Mouse (Mus musculus): ENCODE data around the gene Dusp14. TPM values are rescaled to one million over a fixed set of nuclear protein-coding genes. Genes with fewer than 3 reads are reported as not detected.

Dusp14 gene
- polyA plus RNA-seq, 1 experiment = 1.8 TPM

GRCm38 (mm10) chr11:84101182-84101581 is 32.1 kb upstream of the Dusp14 start:
- peaks cover 5% of the 10 kb centered on the region for H3K36me3 ChIP-seq (ENCODE audit: control insufficient read depth, insufficient read depth, low read length)
- no peaks in the 10 kb centered on the region for H3K4me1 ChIP-seq (ENCODE audit: control insufficient read depth, insufficient read depth, insufficient read length)
- H3K27ac ChIP-seq (ENCODE audit: insufficient read depth, low read length) = no peak overlapping the region
- no peaks in the 10 kb centered on the region for H3K27me3 ChIP-seq (ENCODE audit: control insufficient read depth, insufficient read depth, low read length)
- TF ChIP-seq POLR2A (IDR thresholded peaks at IDR 0.05; ENCODE audit: low read depth, low read length) (no peak), CTCF (IDR thresholded peaks at IDR 0.05; ENCODE audit: extremely low read depth, insufficient read depth, insufficient read length, insufficient replicate concordance) (no peak)
- H3K4me3 ChIP-seq (ENCODE audit: extremely low read depth, insufficient read depth, insufficient read length) = no peak overlapping the region
- DNase-seq (ENCODE audit: low read depth in 1 of 2, low spot score in 2 of 2) = no peak

- H3K4me1 ChIP-seq (ENCODE audit: control insufficient read depth, insufficient read depth, insufficient read length) = no peaks in the 10 kb centered on the region
- H3K27me3 ChIP-seq (ENCODE audit: control insufficient read depth, insufficient read depth, low read length) = no peaks in the 10 kb centered on the region
- no peak overlapping the region for H3K27ac ChIP-seq (ENCODE audit: insufficient read depth, low read length)
- no peak for DNase-seq (ENCODE audit: low read depth in 1 of 2, low spot score in 2 of 2)
- WGBS = 88% methylated on average over 5 of the region's 5 CpGs
- no peaks in the 10 kb centered on the region; the same call in 1 of the 2 replicates for H3K36me3 ChIP-seq (ENCODE audit: control insufficient read depth, insufficient read depth, low read length)
- TF ChIP-seq CTCF (IDR thresholded peaks at IDR 0.05; ENCODE audit: extremely low read depth, insufficient read depth, insufficient read length, insufficient replicate concordance) = no peak
- no peak for TF ChIP-seq POLR2A (IDR thresholded peaks at IDR 0.05; ENCODE audit: low read depth, low read length)
- H3K4me3 ChIP-seq (ENCODE audit: extremely low read depth, insufficient read depth, insufficient read length) = no peak overlapping the region
Observed at GRCm38 (mm10) chr11:84097251-84097998, 28.4 kb upstream of the Dusp14 start.

DNA sequence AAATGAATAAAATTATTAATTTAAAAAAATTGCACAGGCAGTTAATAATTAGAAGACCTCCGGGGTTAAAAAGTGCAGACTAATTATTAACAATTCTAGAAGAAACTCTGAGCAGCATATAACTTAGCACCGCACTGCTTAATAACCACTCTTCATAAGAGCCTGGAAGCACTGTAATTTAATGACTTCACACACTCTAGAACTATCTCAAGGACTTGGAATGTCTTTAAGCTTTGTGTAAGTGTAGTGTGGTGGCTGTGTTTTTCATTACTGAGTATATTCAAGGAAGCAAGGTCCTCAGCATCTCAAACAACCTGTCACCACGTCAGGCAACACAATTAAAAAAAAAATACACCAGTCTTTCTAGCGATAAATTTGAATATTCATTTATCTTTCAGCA is 26.0 kb upstream of the Dusp14 start:
- Histone ChIP-seq H3K36me3 (ENCODE audit: control insufficient read depth, insufficient read depth, low read length) (peaks cover 1% of the 10 kb centered on the region; the same call in 1 of the 2 replicates), H3K27ac (ENCODE audit: insufficient read depth, low read length) (no peak overlapping the region), H3K4me1 (ENCODE audit: control insufficient read depth, insufficient read depth, insufficient read length) (no peaks in the 10 kb centered on the region), H3K27me3 (ENCODE audit: control insufficient read depth, insufficient read depth, low read length) (no peaks in the 10 kb centered on the region), H3K4me3 (ENCODE audit: extremely low read depth, insufficient read depth, insufficient read length) (no peak overlapping the region)
- WGBS = 93% methylated on average over 4 of the region's 4 CpGs
- no peak for DNase-seq (ENCODE audit: low read depth in 1 of 2, low spot score in 2 of 2)
- TF ChIP-seq POLR2A (IDR thresholded peaks at IDR 0.05; ENCODE audit: low read depth, low read length) (no peak), CTCF (IDR thresholded peaks at IDR 0.05; ENCODE audit: extremely low read depth, insufficient read depth, insufficient read length, insufficient replicate concordance) (no peak)

DNA sequence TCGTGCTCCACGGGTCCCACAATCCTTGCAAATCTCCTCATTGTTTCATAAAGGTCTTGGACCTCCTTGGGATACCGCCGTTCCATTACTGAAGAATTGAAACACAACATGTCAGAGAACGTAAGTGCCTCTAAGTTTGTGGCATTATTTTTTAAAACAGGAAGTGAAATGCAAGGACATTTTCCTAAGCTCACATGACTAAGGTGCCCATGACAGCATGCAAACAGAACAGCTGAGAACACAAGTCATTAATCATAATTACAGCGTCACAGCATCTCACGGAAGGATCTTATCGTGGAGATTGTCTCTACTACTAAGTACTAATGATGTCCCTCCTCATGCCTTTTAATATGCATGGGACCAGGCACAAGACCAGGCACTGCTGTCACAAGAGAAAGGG is 21.5 kb upstream of the Dusp14 start:
- no peak overlapping the region for H3K27ac ChIP-seq (ENCODE audit: insufficient read depth, low read length)
- 87% methylated on average over 8 of the region's 8 CpGs for WGBS
- peaks cover 1% of the 10 kb centered on the region; the same call in 1 of the 2 replicates for H3K36me3 ChIP-seq (ENCODE audit: control insufficient read depth, insufficient read depth, low read length)
- no peak for DNase-seq (ENCODE audit: low read depth in 1 of 2, low spot score in 2 of 2)
- H3K4me3 ChIP-seq (ENCODE audit: extremely low read depth, insufficient read depth, insufficient read length) = no peak overlapping the region
- TF ChIP-seq POLR2A (IDR thresholded peaks at IDR 0.05; ENCODE audit: low read depth, low read length) (no peak), CTCF (IDR thresholded peaks at IDR 0.05; ENCODE audit: extremely low read depth, insufficient read depth, insufficient read length, insufficient replicate concordance) (no peak)
- H3K27me3 ChIP-seq (ENCODE audit: control insufficient read depth, insufficient read depth, low read length) = no peaks in the 10 kb centered on the region
- no peaks in the 10 kb centered on the region for H3K4me1 ChIP-seq (ENCODE audit: control insufficient read depth, insufficient read depth, insufficient read length)

GRCm38 (mm10) chr11:84081901-84082300 is 12.8 kb upstream of the Dusp14 start:
- WGBS = over 99% methylated on average over 5 of the region's 5 CpGs
- DNase-seq (ENCODE audit: low read depth in 1 of 2, low spot score in 2 of 2) = no peak
- Histone ChIP-seq H3K27ac (ENCODE audit: insufficient read depth, low read length) (no peak overlapping the region), H3K27me3 (ENCODE audit: control insufficient read depth, insufficient read depth, low read length) (no peaks in the 10 kb centered on the region), H3K4me3 (ENCODE audit: extremely low read depth, insufficient read depth, insufficient read length) (no peak overlapping the region), H3K4me1 (ENCODE audit: control insufficient read depth, insufficient read depth, insufficient read length) (no peaks in the 10 kb centered on the region), H3K36me3 (ENCODE audit: control insufficient read depth, insufficient read depth, low read length) (no peaks in the 10 kb centered on the region)
- no peak for TF ChIP-seq CTCF (IDR thresholded peaks at IDR 0.05; ENCODE audit: extremely low read depth, insufficient read depth, insufficient read length, insufficient replicate concordance)
- no peak for TF ChIP-seq POLR2A (IDR thresholded peaks at IDR 0.05; ENCODE audit: low read depth, low read length)

DNA sequence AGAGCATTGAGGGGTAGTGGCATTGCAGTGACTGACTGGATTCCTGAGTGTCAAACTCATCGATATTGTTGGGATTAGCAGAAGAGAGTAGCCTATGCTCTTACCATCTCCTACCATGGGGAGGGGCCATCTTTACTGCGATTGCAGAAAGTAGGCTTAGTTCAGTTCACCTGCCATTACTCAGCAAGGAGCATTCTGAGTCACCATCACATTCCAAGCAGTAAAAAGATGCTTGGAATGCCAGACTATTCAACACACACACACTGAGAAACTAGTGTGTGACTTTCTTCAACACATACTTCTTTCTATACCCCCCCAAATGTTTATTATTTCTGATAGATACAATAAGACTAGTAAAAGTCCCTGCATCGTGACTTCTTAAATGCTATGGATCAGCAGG is 11.3 kb upstream of the Dusp14 start:
- no peak overlapping the region for H3K4me3 ChIP-seq (ENCODE audit: extremely low read depth, insufficient read depth, insufficient read length)
- H3K27me3 ChIP-seq (ENCODE audit: control insufficient read depth, insufficient read depth, low read length) = no peaks in the 10 kb centered on the region
- 95% methylated on average over 3 of the region's 3 CpGs for WGBS
- H3K27ac ChIP-seq (ENCODE audit: insufficient read depth, low read length) = no peak overlapping the region
- H3K36me3 ChIP-seq (ENCODE audit: control insufficient read depth, insufficient read depth, low read length) = no peaks in the 10 kb centered on the region
- H3K4me1 ChIP-seq (ENCODE audit: control insufficient read depth, insufficient read depth, insufficient read length) = no peaks in the 10 kb centered on the region
- no peak for DNase-seq (ENCODE audit: low read depth in 1 of 2, low spot score in 2 of 2)
- no peak for TF ChIP-seq CTCF (IDR thresholded peaks at IDR 0.05; ENCODE audit: extremely low read depth, insufficient read depth, insufficient read length, insufficient replicate concordance)
- no peak for TF ChIP-seq POLR2A (IDR thresholded peaks at IDR 0.05; ENCODE audit: low read depth, low read length)

- Histone ChIP-seq H3K36me3 (ENCODE audit: control insufficient read depth, insufficient read depth, low read length) (no peaks in the 10 kb centered on the region), H3K4me3 (ENCODE audit: extremely low read depth, insufficient read depth, insufficient read length) (no peak overlapping the region), H3K27me3 (ENCODE audit: control insufficient read depth, insufficient read depth, low read length) (no peaks in the 10 kb centered on the region), H3K27ac (ENCODE audit: insufficient read depth, low read length) (no peak overlapping the region), H3K4me1 (ENCODE audit: control insufficient read depth, insufficient read depth, insufficient read length) (no peaks in the 10 kb centered on the region)
- DNase-seq (ENCODE audit: low read depth in 1 of 2, low spot score in 2 of 2) = no peak
- 86% methylated on average over 4 of the region's 4 CpGs for WGBS
- TF ChIP-seq POLR2A (IDR thresholded peaks at IDR 0.05; ENCODE audit: low read depth, low read length) (no peak), CTCF (IDR thresholded peaks at IDR 0.05; ENCODE audit: extremely low read depth, insufficient read depth, insufficient read length, insufficient replicate concordance) (no peak)
Observed at GRCm38 (mm10) chr11:84079887-84080286, 10.8 kb upstream of the Dusp14 start.
